Mouse (Mus musculus) liver, embryonic 14.5 days (tissue): ENCODE data around the gene Itpkb.

Source experiments
- CTCF ChIP-seq: IDR thresholded peaks from 2 replicates; pipeline ENCODE4 v1.5.1; 2016; ENCODE audit warnings: antibody characterized with exemption, low read depth, control low read depth
- EP300 ChIP-seq: IDR thresholded peaks from 2 replicates; pipeline ENCODE4 v1.6.1; 2016; ENCODE audit warnings: antibody characterized with exemption, low read depth

DNA sequence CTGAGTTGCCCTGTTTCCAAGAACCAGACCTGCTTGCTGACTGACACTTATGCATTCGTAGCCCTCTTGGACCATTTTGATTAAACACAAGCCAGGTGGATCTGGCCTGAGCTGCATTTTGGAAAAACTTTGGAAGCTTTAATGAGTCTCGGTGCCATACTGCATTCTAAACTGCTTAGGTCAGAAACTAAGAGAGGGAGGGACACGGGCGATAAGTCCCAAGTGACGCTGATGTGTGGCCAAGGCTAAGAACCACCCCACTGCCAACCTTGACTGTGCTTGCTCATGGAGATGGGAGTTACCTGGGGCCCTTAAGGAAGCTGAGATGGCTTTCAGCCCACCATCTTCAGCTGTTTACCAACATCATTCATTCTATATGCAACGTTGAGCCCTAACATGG is 55.0 kb downstream of the Itpkb start:
- TF ChIP-seq CTCF (no peak), EP300 (no peak)
